Mouse (Mus musculus) heart, embryonic 14.5 days (tissue): ENCODE measurements around the gene Sema6b. TPM values are rescaled to one million over a fixed set of nuclear protein-coding genes. Genes with fewer than 3 reads are reported as not detected.
"Not testable (repeated sequence)": the region's sequence is repeated elsewhere in the genome, so short reads cannot be mapped to it uniquely, and the experiment has no call there.

Experiments used
- ATAC-seq: fragments of 200-750 bp; cut with Nextera tagmentation; 2 replicates; pipeline ENCODE4 v1.8.0; 2017; ENCODE audit warnings: low read depth, moderate TSS enrichment; ENCODE audit not compliant: insufficient number of reproducible peaks, insufficient read depth, low FRiP score
- H3K27ac ChIP-seq, 2 experiments: fragments of 200-500 bp in 1 of 2; fragments of 300-500 bp in 1 of 2; sonication (generic) in 1 of 2; replicated peaks in 1 of 2; 2 replicates each; pipeline ENCODE4 v1.5.1; 2012 to 2014; ENCODE audit warnings: low read depth in 2 of 2, low read length in 2 of 2, control low read depth in 1 of 2, mild to moderate bottlenecking in 1 of 2, mixed read lengths in 1 of 2; ENCODE audit not compliant: control insufficient read depth in 1 of 2, insufficient read depth in 1 of 2
- H3K27me3 ChIP-seq: fragments of 300-500 bp; sonication (generic); 2 replicates; pipeline ENCODE4 v1.6.1; 2014; ENCODE audit warnings: mild to moderate bottlenecking, low read length, control low read depth; ENCODE audit not compliant: control insufficient read depth, insufficient read depth
- H3K36me3 ChIP-seq: fragments of 300-500 bp; sonication (generic); 2 replicates; pipeline ENCODE4 v1.6.1; 2014; ENCODE audit warnings: mild to moderate bottlenecking, control low read depth, low read length, mixed read lengths; ENCODE audit not compliant: control insufficient read depth, insufficient read depth
- H3K4me1 ChIP-seq, 2 experiments: fragments of 200-500 bp in 1 of 2; fragments of 300-500 bp in 1 of 2; sonication (generic) in 1 of 2; 2 replicates each; pipeline ENCODE4 v1.6.1; 2012 to 2014; ENCODE audit warnings: low read length in 2 of 2, control low read depth in 1 of 2, mixed read lengths in 1 of 2; ENCODE audit not compliant: control insufficient read depth in 2 of 2, insufficient read depth in 2 of 2
- H3K4me2 ChIP-seq: fragments of 300-500 bp; sonication (generic); 2 replicates; pipeline ENCODE4 v1.6.1; 2014; ENCODE audit warnings: mild to moderate bottlenecking, low read length
- H3K4me3 ChIP-seq, 2 experiments: fragments of 200-500 bp in 1 of 2; fragments of 300-500 bp in 1 of 2; sonication (generic) in 1 of 2; 2 replicates each; pipeline ENCODE4 v1.5.1; 2012 to 2014; ENCODE audit warnings: low read length in 2 of 2, mild to moderate bottlenecking in 2 of 2, control low read depth in 1 of 2, low read depth in 1 of 2, moderate library complexity in 1 of 2; ENCODE audit not compliant: control insufficient read depth in 1 of 2, insufficient read depth in 1 of 2
- H3K9ac ChIP-seq: fragments of 300-500 bp; sonication (generic); 2 replicates; pipeline ENCODE4 v1.6.1; 2014; ENCODE audit warnings: mild to moderate bottlenecking, low read length
- H3K9me3 ChIP-seq: fragments of 300-500 bp; sonication (generic); 2 replicates; pipeline ENCODE4 v1.6.1; 2016; ENCODE audit warnings: low read length, control low read depth; ENCODE audit not compliant: control insufficient read depth
- WGBS: fragments of 180-500 bp; shearing (Covaris S2); extraction: QIAGEN DNeasy Blood & Tissue Kit; methylation state at CpG from one replicate; pipeline ENCODE4 v1.1.7; 2014; 5-methylcytosine and 5-hydroxymethylcytosine counted together
- polyA plus RNA-seq: library from polyadenylated mRNA; unstranded; fragments of >200 nt; fragmentation: Nextera tagmentation; extraction: Ambion mirVana; gene quantifications from 2 replicates; pipeline ENCODE4 v1.2.1, GENCODE M21; 2014

Gene Sema6b
- polyA plus RNA-seq, 1 experiment from 2014 or later: 0.85 TPM

DNA sequence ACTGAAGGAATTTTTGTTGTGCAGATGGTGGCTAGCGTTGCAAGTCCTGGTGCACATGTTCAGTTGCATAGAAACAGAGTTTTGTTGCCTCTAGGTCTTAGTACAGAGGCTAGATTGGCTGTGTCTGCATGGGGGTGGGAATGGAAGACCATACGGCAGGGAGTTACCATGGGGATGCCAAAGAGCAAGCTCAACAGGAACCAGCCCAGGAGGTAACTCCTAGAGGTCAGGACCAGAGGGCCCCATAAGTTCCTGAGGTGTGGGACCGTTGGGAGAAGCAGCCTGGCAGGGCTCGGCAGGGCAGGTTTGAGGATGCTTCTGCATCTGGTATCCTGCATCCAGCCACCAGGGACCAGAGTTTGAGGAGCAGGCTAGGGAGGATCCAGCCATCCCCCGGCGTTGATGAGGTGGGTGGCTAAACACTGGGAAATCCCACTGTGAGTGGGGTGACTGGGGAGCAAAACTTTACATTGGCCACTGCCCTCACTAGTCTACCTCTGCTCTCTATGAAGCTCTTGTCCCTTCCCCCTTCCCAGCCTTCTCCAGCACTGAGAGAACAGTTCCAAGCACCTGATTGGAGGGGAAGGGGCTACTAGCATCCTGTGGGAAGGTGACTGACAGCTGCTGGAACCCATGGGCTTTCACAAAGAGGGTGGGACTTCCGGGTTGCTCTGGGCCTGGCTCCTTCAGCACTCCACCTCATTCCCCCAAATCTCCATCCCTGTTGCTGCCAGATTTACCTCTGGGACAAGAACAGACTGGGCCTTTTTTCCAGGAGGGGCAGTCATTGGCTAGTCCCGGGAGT, 59.2 kb downstream of the Sema6b start:
- H3K27ac ChIP-seq: no peak overlapping the region
- 14% methylated on average over 8 of the region's 8 CpGs for WGBS
- ATAC-seq: no peak

DNA sequence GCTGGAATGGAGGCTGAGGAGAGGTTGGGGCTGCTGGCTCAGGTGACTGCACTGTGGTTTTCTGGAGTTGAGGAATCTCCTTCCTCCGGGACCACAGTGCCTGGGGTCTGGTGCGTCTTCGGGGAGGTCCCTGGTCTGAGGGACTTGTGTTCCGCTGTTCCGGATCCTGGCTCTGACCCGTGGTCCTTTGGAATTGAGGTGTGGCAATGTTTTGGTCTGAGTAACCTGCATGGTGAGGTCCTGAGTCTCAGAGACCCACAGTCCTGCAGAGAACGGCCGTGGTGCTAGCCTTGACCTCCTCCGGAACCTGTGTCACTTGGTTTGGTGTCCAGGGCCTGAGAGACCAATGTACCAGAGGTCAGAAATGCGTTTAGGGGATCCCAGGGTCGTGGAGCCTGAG, 60.2 kb downstream of the Sema6b start:
- peaks cover 18 to 26% of the 10 kb centered on the region in 2 experiments for H3K4me1 ChIP-seq
- H3K36me3 ChIP-seq: peaks cover 23% of the 10 kb centered on the region
- WGBS: 2% methylated on average over 11 of the region's 11 CpGs
- no peaks in the 10 kb centered on the region for H3K27me3 ChIP-seq
- H3K4me2 ChIP-seq: peak overlapping the region; percentile 96
- peak overlapping the region; percentile 87 to 97 for H3K4me3 ChIP-seq
- H3K9me3 ChIP-seq: no peaks in the 10 kb centered on the region
- no peak for ATAC-seq
- H3K9ac ChIP-seq: peak overlapping the region; percentile 88
- H3K27ac ChIP-seq: peak overlapping the region in 1 of 2 experiments; percentile 71; a peak in 2 of 4 replicates

More for the DNA sequence above, 59.2 kb downstream of the Sema6b start:
- Histone ChIP-seq H3K36me3 (peaks cover 30% of the 10 kb centered on the region), H3K4me2 (peak overlapping the region; percentile 96), H3K27me3 (no peaks in the 10 kb centered on the region), H3K9me3 (no peaks in the 10 kb centered on the region), H3K9ac (peak overlapping the region; percentile 88), H3K4me1 (peaks cover 15 to 21% of the 10 kb centered on the region in 2 experiments), H3K4me3 (peak overlapping the region; percentile 87 to 97)

DNA sequence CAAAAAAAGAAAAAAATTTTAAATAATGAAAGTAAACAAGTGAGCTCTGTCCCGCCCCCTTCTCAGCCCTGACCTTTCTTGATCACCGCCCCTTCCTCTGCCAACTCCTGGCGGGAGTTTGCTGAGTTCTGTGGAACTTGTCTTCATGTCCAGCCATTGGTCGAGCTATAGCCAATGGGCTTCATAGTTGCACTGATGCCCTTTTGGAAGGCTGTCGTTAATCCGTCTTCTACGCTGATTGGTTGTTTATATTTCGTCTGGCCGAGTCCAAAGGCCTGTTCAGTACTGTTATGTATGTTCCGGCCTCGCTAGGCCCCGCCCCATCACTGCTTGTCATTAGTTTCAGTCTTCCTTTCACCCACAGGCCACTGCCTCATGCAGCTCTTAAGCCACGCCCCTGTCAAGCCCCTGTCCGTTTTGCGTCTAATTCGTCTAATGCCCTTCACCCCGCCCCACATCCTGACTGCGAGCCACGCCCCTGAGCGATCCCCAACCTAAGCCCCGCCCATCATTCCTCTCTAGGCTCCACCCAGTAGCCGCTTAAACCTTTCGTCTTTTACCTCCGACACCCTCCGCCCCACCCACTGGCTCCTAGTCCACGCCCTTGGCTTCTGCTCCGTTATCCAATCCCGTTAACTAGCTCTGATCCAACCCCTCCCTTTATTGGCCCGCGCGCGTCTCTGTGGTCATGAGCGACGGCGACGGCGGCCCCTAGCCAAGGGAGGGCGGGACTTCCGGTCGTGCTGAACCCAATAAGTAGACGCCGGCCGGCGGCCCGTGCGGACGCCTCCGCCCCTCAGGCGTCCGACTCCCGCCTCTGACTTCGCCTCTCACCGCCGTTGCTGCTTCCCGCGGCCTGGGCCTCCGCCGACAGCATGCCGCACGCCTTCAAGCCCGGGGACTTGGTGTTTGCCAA, 61.0 kb downstream of the Sema6b start, which contains the start of gene Hdgfl2:
Hdgfl2 (plus strand) TSS at position 755 of the 916 bp plus-strand sequence.
- H3K27ac ChIP-seq: peak within 1 kb of the TSS; percentile 61 to 71
- no peaks in the 10 kb centered on the region for H3K9me3 ChIP-seq
- H3K4me2 ChIP-seq: peak within 1 kb of the TSS; percentile 96
- H3K27me3 ChIP-seq: no peaks in the 10 kb centered on the region
- peaks cover 20 to 27% of the 10 kb centered on the region in 2 experiments for H3K4me1 ChIP-seq
- H3K4me3 ChIP-seq: peak within 1 kb of the TSS; percentile 87 to 97
- H3K36me3 ChIP-seq: peaks cover 21% of the 10 kb centered on the region
- peak; percentile 93 for ATAC-seq
- under 1% methylated on average over 61 of the region's 61 CpGs for whole genome bisulfite sequencing
- peak within 1 kb of the TSS; percentile 88 for H3K9ac ChIP-seq

DNA sequence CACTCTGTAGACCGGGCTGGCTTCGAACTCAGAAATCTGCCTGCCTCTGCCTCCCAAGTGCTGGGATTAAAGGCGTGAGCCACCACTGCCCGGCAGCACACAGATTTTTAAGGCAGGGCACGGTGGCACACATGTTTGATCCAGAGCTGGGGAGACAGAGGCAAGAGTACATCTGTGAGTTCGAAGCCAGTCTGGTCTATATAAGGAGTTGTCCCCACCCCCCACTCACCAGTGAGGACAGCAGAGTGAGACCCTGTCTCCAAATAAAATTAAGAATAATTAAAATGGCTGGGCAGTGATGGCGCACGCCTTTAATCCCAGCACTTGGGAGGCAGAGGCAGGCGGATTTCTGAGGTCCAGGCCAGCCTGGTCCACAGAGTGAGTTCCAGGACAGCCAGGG, 61.8 kb downstream of the Sema6b start:
- peak overlapping the region; percentile 55 to 66 for H3K27ac ChIP-seq
- H3K4me1 ChIP-seq: peaks cover 23 to 31% of the 10 kb centered on the region in 2 experiments
- WGBS: 63% methylated on average over 9 of the region's 9 CpGs
- peaks cover 16% of the 10 kb centered on the region for H3K36me3 ChIP-seq
- not testable (repeated sequence) for ATAC-seq, H3K27me3 ChIP-seq, H3K9me3 ChIP-seq, H3K9ac ChIP-seq
- peak overlapping the region; percentile 63 for H3K4me2 ChIP-seq
- peak overlapping the region; percentile 14 to 15; a peak in 2 of 4 replicates for H3K4me3 ChIP-seq

DNA sequence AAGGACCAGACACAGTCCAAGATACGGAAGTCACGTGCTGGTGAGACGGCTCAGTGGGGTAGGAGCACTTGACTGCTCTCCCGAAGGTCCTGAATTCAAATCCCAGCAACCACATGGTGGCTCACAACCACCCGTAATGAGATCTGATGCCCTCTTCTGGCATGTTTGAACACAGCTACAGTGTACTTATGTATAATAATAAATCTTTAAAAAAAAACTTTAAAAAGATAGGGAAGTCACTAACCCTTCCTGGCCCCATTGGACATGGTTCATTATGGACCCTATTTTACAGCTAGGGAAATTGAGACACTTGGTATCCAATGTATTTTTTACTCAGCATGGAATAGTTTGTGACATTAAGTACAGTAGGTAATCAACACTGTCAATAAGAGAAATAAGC, 62.6 kb downstream of the Sema6b start:
- ATAC-seq: no peak
- Histone ChIP-seq H3K9me3 (no peaks in the 10 kb centered on the region), H3K4me3 (no peak overlapping the region), H3K4me1 (peaks cover 23 to 31% of the 10 kb centered on the region in 2 experiments), H3K9ac (no peak overlapping the region), H3K27me3 (no peaks in the 10 kb centered on the region), H3K36me3 (peaks cover 17% of the 10 kb centered on the region), H3K27ac (no peak overlapping the region), H3K4me2 (no peak overlapping the region)
- 81% methylated on average over 5 of the region's 5 CpGs for WGBS

DNA sequence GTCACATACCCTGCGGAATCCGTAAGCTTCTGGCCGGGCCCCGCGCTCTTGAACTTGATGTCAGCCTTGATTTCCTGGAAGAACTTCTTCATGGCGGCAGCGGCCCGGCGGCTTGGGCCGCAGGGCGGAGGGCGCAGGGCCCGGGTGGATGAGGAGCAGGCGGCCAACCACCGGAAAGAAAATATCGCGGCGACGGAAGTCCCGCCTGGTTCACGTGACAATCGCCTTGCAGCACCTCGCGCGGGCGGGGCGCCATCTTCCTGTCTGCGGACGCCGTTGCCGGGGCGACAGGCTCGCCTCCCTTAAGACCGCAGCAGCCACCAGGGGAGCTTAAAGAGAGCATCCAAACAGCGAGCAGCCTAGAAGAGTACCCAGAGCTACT, 65.3 kb downstream of the Sema6b start, which contains the start of gene Ubxn6:
Ubxn6 (minus strand) TSS at position 202 of the 382 bp plus-strand sequence.
- H3K27me3 ChIP-seq: no peaks in the 10 kb centered on the region
- peaks cover 10 to 11% of the 10 kb centered on the region in 2 experiments for H3K4me1 ChIP-seq
- ATAC-seq: peak; percentile 20; the same call in 1 of the 2 replicates
- H3K4me2 ChIP-seq: peak within 1 kb of the TSS; percentile 73
- H3K9ac ChIP-seq: peak within 1 kb of the TSS; percentile 81
- no peaks in the 10 kb centered on the region for H3K9me3 ChIP-seq
- H3K27ac ChIP-seq: peak within 1 kb of the TSS; percentile 94 to 95
- peaks cover 34% of the 10 kb centered on the region for H3K36me3 ChIP-seq
- WGBS: under 1% methylated on average over 35 of the region's 35 CpGs
- H3K4me3 ChIP-seq: peak within 1 kb of the TSS; percentile 80 to 88
